Mouse (Mus musculus): ENCODE measurements around the gene Tnnc1.

GRCm38 (mm10) chr14:31165458-31165857 is 42.7 kb upstream of the Tnnc1 start:
- TF ChIP-seq CTCF (conservative IDR thresholded peaks at IDR 0.05; ENCODE audit: low read length) (no peak), NANOG (IDR thresholded peaks at IDR 0.05; ENCODE audit: borderline replicate concordance, low read length) (no peak)
